ENCODE assay signal across 8 mouse cellular contexts in genomic region chr8:72354272-72354671, GRCm38 (mm10). TPM values are rescaled to one million over a fixed set of nuclear protein-coding genes. Genes with fewer than 3 reads are reported as not detected.
DNase-seq lines count a peak whose midpoint lies in the region; ATAC-seq and TF ChIP-seq lines count a peak whose summit lies in the region.

No protein-coding gene starts in this region.

- 83% methylated on average over 11 of the region's 11 CpGs for WGBS in hindbrain, postnatal 0 days
- 87% methylated on average over 11 of the region's 11 CpGs for WGBS in midbrain, embryonic 10.5 days

- H3K27ac ChIP-seq in hindbrain, postnatal 0 days = no peak overlapping the region
- H3K27ac ChIP-seq in midbrain, embryonic 10.5 days (replicated peaks) = no peak overlapping the region

- H3K4me2 ChIP-seq in hindbrain, postnatal 0 days (ENCODE audit: low read depth, low read length) = no peak overlapping the region

- H3K9me3 ChIP-seq in hindbrain, postnatal 0 days (ENCODE audit: low read length) = no peaks in the 10 kb centered on the region
- no peaks in the 10 kb centered on the region for H3K9me3 ChIP-seq in midbrain, embryonic 10.5 days (replicated peaks)

- H3K4me3 ChIP-seq in hindbrain, postnatal 0 days (ENCODE audit: low read length) = no peak overlapping the region
- H3K4me3 ChIP-seq in midbrain, embryonic 10.5 days = no peak overlapping the region

- peak; percentile 77 for ATAC-seq in CD4-positive, CD25-positive, alpha-beta regulatory T cell, adult 4 months
- ATAC-seq in common myeloid progenitor, adult 5-6 weeks (replicated peaks; ENCODE audit: low read depth, poor library complexity, severe bottlenecking) = peak; percentile 70
- ATAC-seq in hindbrain, postnatal 0 days = no peak

- DNase-seq in kidney, adult 9 months = peak; percentile 76
- DNase-seq in lung, postnatal 25 days (ENCODE audit: low spot score) = peak; percentile 86
- peak; percentile 71 to 81 for DNase-seq in thymus, postnatal 36 days
- DNase-seq in hindbrain, postnatal 0 days (ENCODE audit: low spot score) = no peak
- no peak for DNase-seq in midbrain, embryonic 10.5 days (ENCODE audit: low spot score)
- DNase-seq in gastrocnemius, postnatal 4 days (ENCODE audit: low spot score in 2 of 2) = no peak

- H3K4me1 ChIP-seq in hindbrain, postnatal 0 days (ENCODE audit: insufficient read depth, low read length) = no peaks in the 10 kb centered on the region
- H3K4me1 ChIP-seq in midbrain, embryonic 10.5 days = no peaks in the 10 kb centered on the region

- H3K36me3 ChIP-seq in hindbrain, postnatal 0 days (ENCODE audit: insufficient read depth, low read length) = peaks cover 38% of the 10 kb centered on the region
- H3K36me3 ChIP-seq in midbrain, embryonic 10.5 days = peaks cover 77% of the 10 kb centered on the region

- H3K27me3 ChIP-seq in hindbrain, postnatal 0 days (ENCODE audit: insufficient read depth, low read length) = no peaks in the 10 kb centered on the region
- no peaks in the 10 kb centered on the region for H3K27me3 ChIP-seq in midbrain, embryonic 10.5 days (ENCODE audit: low read depth, poor library complexity, severe bottlenecking)

- H3K9ac ChIP-seq in hindbrain, postnatal 0 days (replicated peaks; ENCODE audit: low read length) = no peak overlapping the region

- TF ChIP-seq CTCF in hindbrain, postnatal 0 days (IDR thresholded peaks at IDR 0.05; ENCODE audit: low read depth) = no peak

RNA-seq across cellular contexts. Expression of gene Klf2, which starts 35.4 kb away (rescaled TPM):
- 10 to 100 TPM; 17.1 to 31.0 TPM for polyA plus RNA-seq in CD4-positive, CD25-positive, alpha-beta regulatory T cell, adult 4 months (2017; shearing (Covaris generic))
- total RNA-seq in common myeloid progenitor, adult 5-6 weeks (2017) = 7.2 and 7.6 TPM in 2 replicates
- total RNA-seq in hindbrain, postnatal 0 days (2014; rRNA removed) = 4.3 and 8.2 TPM in 2 replicates
- polyA plus RNA-seq in hindbrain, postnatal 0 days (2015; fragmentation: Nextera tagmentation; extraction: Ambion mirVana) = 8.8 and 9.9 TPM in 2 replicates
- polyA plus RNA-seq in midbrain, embryonic 10.5 days (2016; fragmentation: Nextera tagmentation; extraction: Ambion mirVana) = 4.0 and 4.1 TPM in 2 replicates
- 10 to 100 TPM; 40.0 to 47.7 TPM for total RNA-seq in gastrocnemius, postnatal 4 days (2021)

RNA-seq across cellular contexts. Expression of gene Gm10282, which starts 49.2 kb away (rescaled TPM):
- 10 to 100 TPM in 1 of 2 experiments, 1 to 10 TPM in 1; 7.1 to 12.4 TPM for polyA plus RNA-seq in CD4-positive, CD25-positive, alpha-beta regulatory T cell, adult 4 months (2017; shearing (Covaris generic))
- total RNA-seq in common myeloid progenitor, adult 5-6 weeks (2017) = 51.2 and 57.6 TPM in 2 replicates
- 0.36 and 1.5 TPM in 2 replicates for total RNA-seq in hindbrain, postnatal 0 days (2014; rRNA removed)
- 11.7 and 12.3 TPM in 2 replicates for polyA plus RNA-seq in hindbrain, postnatal 0 days (2015; fragmentation: Nextera tagmentation; extraction: Ambion mirVana)
- polyA plus RNA-seq in midbrain, embryonic 10.5 days (2016; fragmentation: Nextera tagmentation; extraction: Ambion mirVana) = 38.0 and 38.7 TPM in 2 replicates
- 10 to 100 TPM; 29.3 to 31.8 TPM for total RNA-seq in gastrocnemius, postnatal 4 days (2021)

Comparison
In these comparisons a context has a peak if more than half of its experiments do, and no peak if none do; other contexts are left out.
1. DNase-seq: peak in kidney, adult 9 months (single experiment), lung, postnatal 25 days (single experiment) and thymus, postnatal 36 days (2 of 2); none in hindbrain, postnatal 0 days (single experiment), midbrain, embryonic 10.5 days (single experiment) and gastrocnemius, postnatal 4 days (0 of 2).
2. RNA of gene Gm10282, which starts 49.2 kb away (total RNA-seq): 51.2 to 57.6 TPM in common myeloid progenitor, adult 5-6 weeks and 29.3 to 31.8 TPM in gastrocnemius, postnatal 4 days; 0.36 to 1.5 TPM in hindbrain, postnatal 0 days; every median in the first group is over 10 times any median in the second.